Mouse (Mus musculus) adrenal gland, adult 8-10 months (tissue): ENCODE data around the gene Olfr235. TPM values are rescaled to one million over a fixed set of nuclear protein-coding genes. Genes with fewer than 3 reads are reported as not detected.
"Not testable (repeated sequence)": the region's sequence is repeated elsewhere in the genome, so short reads cannot be mapped to it uniquely, and the experiment has no call there.

Experiments
- DNase-seq: peaks from one replicate; pipeline ENCODE4 v3.0.0; 2022
- total RNA-seq, 4 experiments: library from RNA; stranded (reverse); gene quantifications; 2 replicates each; pipeline ENCODE4 v1.2.4; 2022

Gene Olfr235
- total RNA-seq: not detected

DNA sequence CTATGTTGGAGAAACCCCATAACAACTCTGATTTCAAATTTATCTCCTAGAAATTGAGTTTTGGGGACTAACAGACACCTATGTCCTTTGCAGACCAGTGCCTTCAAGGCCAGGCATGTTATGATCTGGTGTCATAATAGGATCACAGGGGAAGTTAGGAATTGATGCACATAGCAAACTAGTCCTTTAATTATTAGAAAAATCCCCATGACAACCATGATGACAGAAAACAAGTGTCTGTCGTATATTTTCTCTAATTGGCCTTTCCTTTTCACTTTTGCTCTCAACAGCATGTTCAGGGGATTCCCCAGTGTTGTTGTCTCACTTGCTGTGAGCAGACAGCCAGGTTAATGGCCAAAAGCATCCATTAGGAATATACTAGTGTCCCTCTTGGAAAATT lies at the start of gene Olfr235:
Gene Olfr235 (plus strand): TSS at position 301 of the 400 bp plus-strand sequence.
- DNase-seq: no peak

DNA sequence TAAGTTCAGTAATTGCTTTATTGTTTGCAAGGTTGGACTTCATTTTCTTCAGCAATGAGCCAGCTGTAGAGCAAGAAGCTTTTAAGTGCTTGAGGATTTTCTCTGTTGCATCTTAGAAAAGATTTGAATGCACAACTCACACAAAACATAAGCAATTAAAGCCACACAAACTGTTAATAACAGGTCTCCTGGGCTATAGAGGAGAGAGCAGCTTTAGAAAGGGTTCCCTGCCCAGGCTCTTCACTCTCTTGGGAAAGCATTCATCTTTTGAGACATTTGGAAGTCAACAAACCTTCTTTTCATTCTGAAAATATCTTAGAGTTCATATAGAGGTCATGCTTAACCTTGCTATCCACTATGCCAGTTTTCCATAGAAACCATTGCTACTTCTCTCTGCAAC lies 28.3 kb upstream of the Olfr235 start, which contains the start of gene Olfr1432:
Gene Olfr1432 (minus strand): TSS at position 101 of the 400 bp plus-strand sequence.
- not testable (repeated sequence) for DNase-seq

DNA sequence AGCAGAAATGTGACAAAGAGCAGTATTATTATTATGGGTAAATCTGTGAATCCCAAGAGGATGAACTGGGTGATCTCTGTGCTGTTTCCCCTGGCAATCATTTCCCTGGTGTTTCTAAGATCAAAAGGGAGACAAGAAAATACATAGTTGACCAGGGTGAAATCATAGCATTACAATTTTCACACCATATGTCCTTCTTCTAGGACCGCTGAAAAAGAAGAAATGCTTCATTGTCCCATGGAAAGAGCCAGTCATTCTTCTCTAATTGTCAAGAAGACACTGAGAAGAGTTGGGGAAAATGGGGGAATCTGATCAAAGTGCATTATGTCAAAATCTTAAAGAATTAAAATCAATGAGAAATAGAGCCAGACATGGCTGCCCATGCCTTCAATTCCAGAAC lies 19.3 kb upstream of the Olfr235 start, which contains the start of gene Olfr262:
Gene Olfr262 (minus strand): TSS at position 101 of the 400 bp plus-strand sequence.
- no peak for DNase-seq

DNA sequence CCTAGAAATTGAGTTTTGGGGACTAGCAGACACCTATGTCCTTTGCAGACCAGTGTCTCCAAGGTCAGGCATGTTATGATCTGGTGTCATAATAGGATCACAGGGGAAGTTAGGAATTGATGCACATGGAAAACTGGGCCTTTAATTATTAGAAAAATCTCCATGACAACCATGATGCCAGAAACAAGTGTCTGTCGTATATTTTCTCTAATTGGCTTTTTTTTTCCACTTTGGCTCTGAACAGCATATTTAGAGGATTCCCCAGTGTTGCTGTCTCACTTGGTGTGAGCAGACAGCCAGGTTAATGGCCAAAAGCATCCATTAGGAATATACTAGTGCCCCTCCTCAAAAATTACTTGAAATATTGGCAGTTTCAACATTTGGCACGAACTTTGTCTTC lies 18.7 kb downstream of the Olfr235 start, which contains the start of gene Olfr1434:
Gene Olfr1434 (plus strand): TSS at position 301 of the 400 bp plus-strand sequence.
- no peak for DNase-seq

DNA sequence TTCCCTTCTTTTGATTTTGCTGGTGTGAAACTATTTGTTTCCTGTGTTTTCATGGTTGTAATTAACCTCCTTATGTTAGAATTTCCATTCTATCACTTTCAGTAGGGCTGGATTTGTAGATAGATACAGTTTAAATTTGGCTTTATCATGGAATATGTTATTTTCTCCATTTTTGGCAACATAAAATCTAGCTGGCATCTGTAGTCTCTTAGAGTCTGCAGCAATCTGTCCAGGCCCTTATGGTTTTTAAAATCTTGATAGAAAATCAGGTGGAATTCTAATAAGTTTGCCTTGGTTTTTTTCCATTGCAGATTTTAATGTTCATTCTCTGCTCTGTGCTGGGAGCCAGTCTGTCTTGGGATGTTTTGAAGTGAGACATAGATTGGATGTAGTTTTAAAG lies 32.1 kb downstream of the Olfr235 start:
- DNase-seq: no peak

DNA sequence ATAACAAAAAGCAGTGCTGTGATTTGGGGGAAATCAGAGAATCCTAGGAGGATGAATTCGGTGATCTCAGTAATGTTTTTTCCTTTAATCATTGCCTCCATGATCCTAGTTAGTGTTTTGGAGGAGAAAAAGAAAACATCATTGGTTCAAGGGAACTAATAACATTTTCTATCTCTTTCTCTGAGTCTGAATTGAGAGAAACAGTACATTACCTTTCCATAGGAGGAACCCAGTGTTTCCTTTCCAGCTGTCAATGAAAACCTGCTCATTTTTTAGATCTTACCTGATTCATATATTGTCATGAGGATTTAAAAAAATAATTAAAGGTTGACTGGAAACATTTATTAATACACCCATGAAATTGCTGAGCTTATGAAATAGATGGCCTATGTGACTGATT lies 38.2 kb downstream of the Olfr235 start, which contains the start of gene Olfr1436:
Gene Olfr1436 (minus strand): TSS at position 101 of the 400 bp plus-strand sequence.
- DNase-seq: not testable (repeated sequence)

Other genes with a start within 250 kb of the Olfr235 start
- not detected for gene Olfr1423, start 219.7 kb upstream of the Olfr235 start, total RNA-seq
- not detected for gene Olfr1424, start 198.3 kb upstream of the Olfr235 start, total RNA-seq
- gene Olfr1425, start 183.3 kb upstream of the Olfr235 start, total RNA-seq: not detected
- not detected for gene Olfr1426, start 169.0 kb upstream of the Olfr235 start, total RNA-seq
- not detected for gene Olfr1427, start 157.7 kb upstream of the Olfr235 start, total RNA-seq
- gene Olfr1428, start 145.1 kb upstream of the Olfr235 start, total RNA-seq: not detected
- not detected for gene Olfr76, start 137.8 kb upstream of the Olfr235 start, total RNA-seq
- not detected for gene Olfr1555-ps1, start 90.9 kb upstream of the Olfr235 start, total RNA-seq
- not detected for gene Olfr1431, start 60.4 kb upstream of the Olfr235 start, total RNA-seq
- not detected for gene Olfr1432, start 28.4 kb upstream of the Olfr235 start, total RNA-seq
- not detected for gene Olfr262, start 19.4 kb upstream of the Olfr235 start, total RNA-seq
- not detected for gene Olfr1434, start 18.8 kb downstream of the Olfr235 start, total RNA-seq
- gene Olfr1436, start 38.1 kb downstream of the Olfr235 start, total RNA-seq: not detected
- gene Olfr1437, start 64.1 kb downstream of the Olfr235 start, total RNA-seq: not detected
- not detected for gene Olfr1438-ps1, start 74.9 kb downstream of the Olfr235 start, total RNA-seq
- gene Olfr1440, start 126.2 kb downstream of the Olfr235 start, total RNA-seq: not detected
- not detected for gene Olfr1441, start 156.4 kb downstream of the Olfr235 start, total RNA-seq
- not detected for gene Pfpl, start 166.9 kb downstream of the Olfr235 start, total RNA-seq
- gene Mpeg1, start 199.7 kb downstream of the Olfr235 start, total RNA-seq: 10 to 100 TPM; 29.9 to 72.1 (median 53.2) TPM
- 10 to 100 TPM; 12.6 to 26.3 (median 19.7) TPM for gene Dtx4, start 240.4 kb downstream of the Olfr235 start, total RNA-seq